ENCODE assay signal across 25 mouse cellular contexts in genomic region chr9:100596317-100596716, GRCm38 (mm10). TPM values are rescaled to one million over a fixed set of nuclear protein-coding genes. Genes with fewer than 3 reads are reported as not detected.
DNase-seq lines count a peak whose midpoint lies in the region; ATAC-seq and TF ChIP-seq lines count a peak whose summit lies in the region.
"Had no signal": no experiment of that assay in that cellular context is flagged by ENCODE, and none has a peak within 500 bp of the region (broad histone marks: within the 10 kb centered on the region; RNA-seq: fewer than 3 reads in every experiment).

No protein-coding gene starts in this region.

- peak; percentile 22 for DNase-seq in CH12.LX (ENCODE audit: extremely low read depth)
- peak; percentile 36 for DNase-seq in ES-E14 (ENCODE audit: low read depth, low spot score)
- DNase-seq in c-Kit-positive CD71-positive TER-119-negative erythroid progenitor cells, embryonic 14.5 days (ENCODE audit: low read depth), result peak; percentile 27
- no peak for DNase-seq in liver, embryonic 13.5 days
- no peak for DNase-seq in kidney, postnatal 36 days
- DNase-seq in cerebellum, adult 8-10 months, result no peak
- no peak for DNase-seq in cerebellum, postnatal 36 days
- DNase-seq: cerebellum, postnatal 10 days; gastrocnemius, postnatal 36 days; heart, adult 2 months; heart, postnatal 14 days; kidney, adult 11 months; kidney, postnatal 4 days; left cerebral cortex, postnatal 4 days; lung, postnatal 4 days; thymus, adult 18-20 months; thymus, postnatal 4 days had no signal

- no peaks in the 10 kb centered on the region for H3K9me3 ChIP-seq in CH12.LX (replicated peaks; ENCODE audit: low read length)
- H3K9me3 ChIP-seq in ES-E14 (ENCODE audit: control insufficient read depth, insufficient read depth, low read depth, low read length), result no peaks in the 10 kb centered on the region
- no peaks in the 10 kb centered on the region for H3K9me3 ChIP-seq in liver, embryonic 13.5 days (replicated peaks)
- H3K9me3 ChIP-seq: embryonic facial prominence, embryonic 12.5 days; forebrain, embryonic 12.5 days; heart, embryonic 13.5 days; kidney, embryonic 15.5 days; lung, embryonic 15.5 days; midbrain, embryonic 10.5 days had no signal

- no peak for TF ChIP-seq RAD21 in CH12.LX (IDR thresholded peaks at IDR 0.05; ENCODE audit: low read depth, low read length)

- in situ Hi-C loops in CH12.LX (cut with MboI; ENCODE audit: low pct_ligation_motif_present, low pct_unique_long_range_greater_than_20kb, low sequenced_read_pairs) (no loop called here), ES-E14 (cut with MboI; ENCODE audit: low sequenced_read_pairs in 2 of 2, unreplicated experiment in 2 of 2) (no loop called here)

- TF ChIP-seq CTCF in CH12.LX (conservative IDR thresholded peaks at IDR 0.05 in 1 of 2, IDR thresholded peaks at IDR 0.05 in 1 of 2; ENCODE audit: low read depth in 2 of 2, low read length in 2 of 2), result no peak

- no peak for TF ChIP-seq EP300 in CH12.LX (IDR thresholded peaks at IDR 0.05; ENCODE audit: low read length)

- H3K27ac ChIP-seq in CH12.LX (ENCODE audit: insufficient read depth, low read depth) (no peak overlapping the region), ES-E14 (ENCODE audit: insufficient read depth, low read depth, low read length, poor library complexity, severe bottlenecking) (no peak overlapping the region)
- H3K27ac ChIP-seq in liver, embryonic 13.5 days, result no peak overlapping the region
- H3K27ac ChIP-seq: embryonic facial prominence, embryonic 12.5 days; forebrain, embryonic 12.5 days; heart, adult 2 months; heart, embryonic 13.5 days; kidney, embryonic 15.5 days; liver, embryonic 14.5 days; lung, embryonic 15.5 days; midbrain, embryonic 10.5 days had no signal

- H3K36me3 ChIP-seq in CH12.LX (replicated peaks in 1 of 2; ENCODE audit: control insufficient read depth in 1 of 2, insufficient read depth in 1 of 2, low read length in 1 of 2) (no peaks in the 10 kb centered on the region), ES-E14 (ENCODE audit: control insufficient read depth, insufficient read depth, low read length, poor library complexity, severe bottlenecking) (no peaks in the 10 kb centered on the region)
- no peaks in the 10 kb centered on the region for H3K36me3 ChIP-seq in liver, embryonic 13.5 days
- H3K36me3 ChIP-seq: embryonic facial prominence, embryonic 12.5 days; forebrain, embryonic 12.5 days; heart, embryonic 13.5 days; kidney, embryonic 15.5 days; lung, embryonic 15.5 days; midbrain, embryonic 10.5 days had no signal

- dilution Hi-C loops in CH12.LX (cut with MboI; ENCODE audit: extremely low pct_ligation_motif_present, extremely low pct_unique_long_range_greater_than_20kb, low sequenced_read_pairs), result no loop called here

- no peak overlapping the region for H3K4me3 ChIP-seq in CH12.LX (replicated peaks in 1 of 3; ENCODE audit: low read depth in 2 of 3, low read length in 2 of 3, poor library complexity in 1 of 3)
- no peak overlapping the region for H3K4me3 ChIP-seq in ES-E14 (ENCODE audit: insufficient read depth in 1 of 2, low read depth in 1 of 2, low read length in 2 of 2, poor library complexity in 1 of 2, severe bottlenecking in 1 of 2)
- H3K4me3 ChIP-seq in liver, embryonic 13.5 days (replicated peaks), result no peak overlapping the region
- H3K4me3 ChIP-seq: embryonic facial prominence, embryonic 12.5 days; forebrain, embryonic 12.5 days; heart, adult 2 months; heart, embryonic 13.5 days; kidney, embryonic 15.5 days; lung, embryonic 15.5 days; midbrain, embryonic 10.5 days had no signal

- no peak overlapping the region for H3K9ac ChIP-seq in CH12.LX (ENCODE audit: insufficient read depth, low read depth)
- H3K9ac ChIP-seq in ES-E14 (ENCODE audit: insufficient read depth, low read depth, low read length, poor library complexity, severe bottlenecking), result no peak overlapping the region
- no peak overlapping the region for H3K9ac ChIP-seq in liver, embryonic 13.5 days
- H3K9ac ChIP-seq: embryonic facial prominence, embryonic 12.5 days; forebrain, embryonic 12.5 days; heart, embryonic 13.5 days; kidney, embryonic 15.5 days; liver, embryonic 14.5 days; lung, embryonic 15.5 days had no signal

- TF ChIP-seq POLR2A in CH12.LX (IDR thresholded peaks at IDR 0.05; ENCODE audit: low read depth, low read length), result no peak

- H3K79me2 ChIP-seq in CH12.LX (replicated peaks; ENCODE audit: control insufficient read depth, extremely low read depth, insufficient read depth, poor library complexity, severe bottlenecking), result no peaks in the 10 kb centered on the region

- no peaks in the 10 kb centered on the region for H3K27me3 ChIP-seq in CH12.LX (replicated peaks)
- no peaks in the 10 kb centered on the region for H3K27me3 ChIP-seq in liver, embryonic 13.5 days
- H3K27me3 ChIP-seq: embryonic facial prominence, embryonic 12.5 days; forebrain, embryonic 12.5 days; heart, embryonic 13.5 days; kidney, embryonic 15.5 days; lung, embryonic 15.5 days had no signal

- ATAC-seq in liver, embryonic 13.5 days (ENCODE audit: low read depth), result peak; percentile 67; the same call in 1 of the 2 replicates

- 77% methylated on average over 8 of the region's 8 CpGs for WGBS in liver, embryonic 13.5 days (ENCODE audit: insufficient replicate concordance)

- no peak overlapping the region for H3K4me2 ChIP-seq in CH12.LX (ENCODE audit: insufficient read depth, low read depth, poor library complexity, severe bottlenecking)
- no peak overlapping the region for H3K4me2 ChIP-seq in liver, embryonic 13.5 days
- H3K4me2 ChIP-seq: embryonic facial prominence, embryonic 12.5 days; forebrain, embryonic 12.5 days; heart, embryonic 13.5 days; kidney, embryonic 15.5 days; lung, embryonic 15.5 days had no signal

- no peaks in the 10 kb centered on the region for H3K4me1 ChIP-seq in CH12.LX (ENCODE audit: control insufficient read depth in 1 of 2, insufficient read depth in 2 of 2)
- peaks cover 0 to 5% of the 10 kb centered on the region in 2 experiments; a peak in 2 of 4 replicates for H3K4me1 ChIP-seq in ES-E14 (ENCODE audit: control insufficient read depth in 2 of 2, insufficient read depth in 2 of 2, low read length in 2 of 2, poor library complexity in 1 of 2)
- no peaks in the 10 kb centered on the region for H3K4me1 ChIP-seq in liver, embryonic 13.5 days (replicated peaks)
- H3K4me1 ChIP-seq: kidney, embryonic 15.5 days; lung, embryonic 15.5 days had no signal

TF ChIP-seq in CH12.LX, 34 proteins besides CTCF, POLR2A, EP300 and RAD21 (continues in another document):
- no peak for TF ChIP-seq MAX (IDR thresholded peaks at IDR 0.05; ENCODE audit: low read length)
- TF ChIP-seq MYC (IDR thresholded peaks at IDR 0.05; ENCODE audit: low read depth, low read length), result no peak
- no peak for TF ChIP-seq ZC3H11A (IDR thresholded peaks at IDR 0.05; ENCODE audit: low read depth, low read length)
- TF ChIP-seq SIN3A (IDR thresholded peaks at IDR 0.05; ENCODE audit: low read length), result no peak
- TF ChIP-seq USF1 (IDR thresholded peaks at IDR 0.05; ENCODE audit: low read depth, low read length), result no peak
- TF ChIP-seq MEF2A (IDR thresholded peaks at IDR 0.05; ENCODE audit: borderline replicate concordance, low read depth, low read length), result no peak
- TF ChIP-seq JUN (IDR thresholded peaks at IDR 0.05; ENCODE audit: insufficient read depth, low read depth, low read length), result no peak
- TF ChIP-seq GABPA (IDR thresholded peaks at IDR 0.05; ENCODE audit: insufficient replicate concordance, low read depth, low read length), result no peak
- no peak for TF ChIP-seq SMC3 (IDR thresholded peaks at IDR 0.05; ENCODE audit: low read depth, low read length)
- no peak for TF ChIP-seq ZNF384 (IDR thresholded peaks at IDR 0.05; ENCODE audit: low read depth, low read length)
- TF ChIP-seq HCFC1 (IDR thresholded peaks at IDR 0.05; ENCODE audit: low read depth, low read length), result no peak
- no peak for TF ChIP-seq USF2 (conservative IDR thresholded peaks at IDR 0.05; ENCODE audit: low read depth, low read length)
- no peak for TF ChIP-seq NELFE (IDR thresholded peaks at IDR 0.05; ENCODE audit: low read depth, low read length)

TF ChIP-seq in ES-E14, 5 proteins besides CTCF, POLR2A, EP300 and RAD21:
- no peak for TF ChIP-seq ZC3H11A (IDR thresholded peaks at IDR 0.05; ENCODE audit: borderline replicate concordance, low read depth, low read length)
- no peak for TF ChIP-seq ZNF384 (IDR thresholded peaks at IDR 0.05; ENCODE audit: low read depth, low read length)
- no peak for TF ChIP-seq HCFC1 (IDR thresholded peaks at IDR 0.05; ENCODE audit: borderline replicate concordance, insufficient read depth, low read length)
- TF ChIP-seq MAFK (IDR thresholded peaks at IDR 0.05; ENCODE audit: insufficient read depth, low read depth, low read length), result no peak
- TF ChIP-seq CHD2 (IDR thresholded peaks at IDR 0.05; ENCODE audit: low read depth, low read length), result no peak

RNA-seq across cellular contexts. Expression of gene Stag1, which starts 1.3 kb away (rescaled TPM):
- total RNA-seq in CH12.LX (2012; rRNA removed) (24.5 and 29.5 TPM in 2 replicates), CH12.LX (2014; rRNA removed) (33.7 and 37.4 TPM in 2 replicates), ES-E14 (2012; rRNA removed) (34.1 and 47.9 TPM in 2 replicates)
- polyA plus RNA-seq in CH12.LX (2012; ENCODE audit: insufficient read length, low read depth), result 43.2 and 45.9 TPM in 2 replicates
- polyA plus RNA-seq in liver, embryonic 13.5 days (2015; fragmentation: Nextera tagmentation; extraction: Ambion mirVana), result 20.0 and 25.5 TPM in 2 replicates

RNA-seq across cellular contexts. Expression of gene Slc35g2, which starts 25.4 kb away (rescaled TPM):
- total RNA-seq in CH12.LX (2012; rRNA removed) (not detected in 2 replicates), CH12.LX (2014; rRNA removed) (not detected in 2 replicates), ES-E14 (2012; rRNA removed) (0.90 and 2.1 TPM in 2 replicates)
- polyA plus RNA-seq in CH12.LX (2012; ENCODE audit: insufficient read length, low read depth), result 0.74 TPM in 1 of 2 replicates, not detected in the other
- 0.91 and 1.4 TPM in 2 replicates for polyA plus RNA-seq in liver, embryonic 13.5 days (2015; fragmentation: Nextera tagmentation; extraction: Ambion mirVana)
- total RNA-seq: neutrophil, adult 5-6 weeks had no signal

RNA-seq across cellular contexts. Expression of gene Nck1, which starts 50.4 kb away (rescaled TPM):
- total RNA-seq in CH12.LX (2012; rRNA removed) (16.7 and 17.5 TPM in 2 replicates), CH12.LX (2014; rRNA removed) (25.1 and 25.2 TPM in 2 replicates), ES-E14 (2012; rRNA removed) (11.2 and 15.8 TPM in 2 replicates)
- 27.4 and 31.9 TPM in 2 replicates for polyA plus RNA-seq in CH12.LX (2012; ENCODE audit: insufficient read length, low read depth)
- 24.8 and 32.3 TPM in 2 replicates for polyA plus RNA-seq in liver, embryonic 13.5 days (2015; fragmentation: Nextera tagmentation; extraction: Ambion mirVana)

Comparison
In these comparisons a context has a peak if more than half of its experiments do, and no peak if none do; other contexts are left out.
1. DNase-seq: peak in CH12.LX (single experiment), ES-E14 (single experiment) and c-Kit-positive CD71-positive TER-119-negative erythroid progenitor cells, embryonic 14.5 days (single experiment); none in liver, embryonic 13.5 days (single experiment), kidney, postnatal 36 days (0 of 2), cerebellum, adult 8-10 months (single experiment) and cerebellum, postnatal 36 days (0 of 2).